Mouse (Mus musculus): Measurements from ENCODE around the gene Kcnj14.

Gene Kcnj14

GRCm38 (mm10) chr7:45812921-45813320 lies 11.7 kb downstream of the Kcnj14 start:
- ChIA-PET POLR2A (interaction anchor here in 2 of 4 experiments (0.6 to 5.6 kb wide), 10 partner anchors 11 to 1032 kb away, joined by 3 to 61 read pairs (median 15); partner anchors contain the start of genes Sphk2 (in 2 of the 2), Kcnj14 (in 1 of the 2) and Kdelr1 (in 1 of the 2)), CTCF (interaction anchor here in 2 of 4 experiments (1.3 to 3.1 kb wide), 2 partner anchors 11 to 12 kb away, joined by 4 to 14 read pairs; no protein-coding TSS in a partner anchor)

GRCm38 (mm10) chr7:45809276-45810075 lies 15.1 kb downstream of the Kcnj14 start:
- ChIA-PET POLR2A (interaction anchor here in 3 of 4 experiments (0.6 to 2.2 kb wide), 6 partner anchors 20 to 394 kb away, joined by 3 to 9 read pairs (median 4); partner anchors contain the start of gene Grwd1 (in 1 of the 3)), CTCF (interaction anchor here in 3 of 4 experiments (1.1 to 1.5 kb wide), 3 partner anchors 8 kb away, joined by 4 to 10 read pairs (median 5); no protein-coding TSS in a partner anchor)

DNA sequence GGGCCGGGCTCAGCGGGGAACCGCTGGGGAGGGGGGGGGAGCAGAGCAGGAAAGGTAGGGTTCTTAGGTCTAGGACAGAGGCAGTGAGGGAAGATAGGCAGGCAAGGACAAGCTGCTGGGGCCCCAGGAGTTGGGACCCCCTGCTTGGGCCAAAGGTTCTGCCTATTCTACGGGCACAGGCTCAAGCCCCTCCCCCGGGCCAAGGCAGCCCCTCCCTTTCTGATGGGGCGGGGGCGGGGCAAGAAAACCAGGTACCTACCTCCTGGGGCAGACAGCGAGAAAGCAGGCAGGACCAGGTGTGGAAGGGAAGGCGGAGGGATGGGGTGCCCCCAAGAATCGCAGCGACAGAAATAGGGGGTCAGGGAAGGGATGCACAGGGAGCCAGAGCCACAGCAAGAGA lies 16.1 kb downstream of the Kcnj14 start:
- POLR2A ChIA-PET: interaction anchor here in 3 of 4 experiments (0.6 to 2.2 kb wide), 8 partner anchors 13 to 163 kb away, joined by 3 to 9 read pairs (median 3); partner anchors contain the start of genes Fam83e (in 1 of the 3) and Grwd1 (in 1 of the 3)
- CTCF ChIA-PET: interaction anchor here in 1 of 4 experiments (1.5 kb wide), 1 partner anchor 7 kb away, joined by 10 read pairs; no protein-coding TSS in a partner anchor

DNA sequence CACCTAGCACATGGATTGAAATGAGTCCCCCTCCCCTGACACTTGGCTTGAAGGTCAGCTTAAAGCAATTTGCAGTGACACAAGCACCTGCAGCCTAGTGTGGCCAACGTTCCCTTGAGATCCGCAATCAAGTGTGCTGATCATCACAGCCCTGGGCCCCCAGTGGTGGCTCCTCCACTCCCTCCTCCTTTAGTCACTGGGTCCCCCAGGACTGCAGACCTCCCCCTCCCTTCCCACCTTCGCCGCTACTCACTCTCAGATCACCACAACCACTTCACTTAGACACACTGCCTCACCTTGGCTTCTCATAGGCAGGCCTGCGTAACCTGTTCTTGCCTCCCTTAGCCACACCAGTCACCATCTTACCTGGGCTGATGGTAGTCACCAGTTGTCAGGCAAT lies 18.6 kb downstream of the Kcnj14 start:
- ChIA-PET CTCF (no interaction called here), POLR2A (interaction anchor here in 1 of 4 experiments (0.5 to 1.6 kb wide), 3 partner anchors 8 to 83 kb away, joined by 3 to 4 read pairs (median 3); partner anchors contain the start of gene Cyth2)

GRCm38 (mm10) chr7:45802551-45802950 lies 22.0 kb downstream of the Kcnj14 start:
- POLR2A ChIA-PET: interaction anchor here (0.6 to 5.9 kb wide), 15 partner anchors 12 to 343 kb away, joined by 3 to 95 read pairs (median 21); partner anchors contain the start of genes Cyth2 (in 2 of the 4), Fam83e (in 1 of the 4), Ftl1 (in 1 of the 4) and Lmtk3 (in 1 of the 4)

DNA sequence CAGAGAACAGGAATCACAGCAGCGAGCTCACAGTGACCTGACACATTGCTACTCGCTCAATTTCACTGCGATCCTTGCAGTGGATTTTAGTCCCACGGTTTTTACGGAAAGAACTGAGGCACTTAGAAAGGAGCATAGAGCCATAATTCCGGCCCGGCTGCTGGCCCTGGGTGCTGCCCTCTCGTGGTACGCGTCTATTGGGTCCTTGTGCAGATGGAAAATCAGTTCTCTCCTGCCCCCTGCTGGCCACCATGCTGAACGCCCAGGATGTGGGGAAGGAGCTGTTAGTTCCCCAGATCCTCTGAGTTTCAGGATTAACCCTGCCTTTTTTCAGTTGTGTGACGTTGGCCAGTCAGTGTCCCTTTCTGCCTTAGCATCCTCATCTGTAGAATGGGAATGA lies 23.2 kb downstream of the Kcnj14 start:
- ChIA-PET POLR2A (interaction anchor here (0.6 to 5.9 kb wide), 71 partner anchors 10 to 1249 kb away, joined by 3 to 95 read pairs (median 6); partner anchors contain the start of genes Cyth2 (in 4 of the 4), Sphk2 (in 4 of the 4), Fam83e (in 3 of the 4) and Kdelr1 (in 2 of the 4)), CTCF (interaction anchor here (0.5 to 3.6 kb wide), 144 partner anchors 8 to 1090 kb away, joined by 3 to 145 read pairs (median 4); partner anchors contain the start of genes Lmtk3 (in 4 of the 4), Cyth2 (in 3 of the 4), Fam83e (in 3 of the 4) and Kdelr1 (in 3 of the 4))

More at GRCm38 (mm10) chr7:45802551-45802950, 22.0 kb downstream of the Kcnj14 start:
- CTCF ChIA-PET: interaction anchor here (1.2 to 3.6 kb wide), 15 partner anchors 11 to 326 kb away, joined by 4 to 145 read pairs (median 18); partner anchors contain the start of genes Cyth2 (in 1 of the 4) and Kdelr1 (in 1 of the 4)

GRCm38 (mm10) chr7:45800546-45801204 lies 23.9 kb downstream of the Kcnj14 start:
- POLR2A ChIA-PET: interaction anchor here (0.5 to 5.9 kb wide), 80 partner anchors 9 to 1250 kb away, joined by 3 to 95 read pairs (median 5); partner anchors contain the start of genes Cyth2 (in 4 of the 4), Sphk2 (in 4 of the 4), Fam83e (in 3 of the 4) and Kdelr1 (in 3 of the 4)
- CTCF ChIA-PET: interaction anchor here (0.5 to 3.6 kb wide), 93 partner anchors 8 to 783 kb away, joined by 3 to 145 read pairs (median 5); partner anchors contain the start of genes Lmtk3 (in 4 of the 4), Fam83e (in 3 of the 4), Cyth2 (in 2 of the 4) and Kdelr1 (in 2 of the 4)

DNA sequence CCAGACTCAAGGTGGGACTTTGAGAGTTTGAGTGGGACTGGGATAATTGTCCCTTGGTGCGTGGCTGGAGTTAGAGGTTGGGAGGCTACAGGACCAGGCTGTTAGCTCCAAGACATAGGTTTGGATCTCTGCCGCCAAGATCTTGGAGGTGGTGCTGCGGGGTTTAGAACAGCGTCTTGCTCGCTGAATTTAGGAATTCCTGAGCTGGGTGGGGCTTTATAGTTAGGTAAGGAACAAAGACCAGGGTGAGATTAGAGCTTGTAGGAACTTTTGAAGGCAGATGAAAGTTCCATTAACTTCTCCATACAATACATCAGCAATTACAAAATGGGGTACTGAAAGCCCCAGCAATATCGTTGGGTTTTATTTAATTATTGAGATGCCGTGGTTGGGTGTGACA lies 24.6 kb downstream of the Kcnj14 start:
- ChIA-PET POLR2A (interaction anchor here (0.8 to 5.9 kb wide), 60 partner anchors 8 to 338 kb away, joined by 3 to 95 read pairs (median 6); partner anchors contain the start of genes Cyth2 (in 3 of the 4), Kdelr1 (in 3 of the 4), Sphk2 (in 3 of the 4) and Fam83e (in 2 of the 4)), CTCF (interaction anchor here (0.5 to 3.6 kb wide), 26 partner anchors 13 to 203 kb away, joined by 3 to 145 read pairs (median 18); partner anchors contain the start of genes Cyth2 (in 2 of the 4), Fam83e (in 2 of the 4), Lmtk3 (in 2 of the 4) and Ccdc114 (in 1 of the 4))

- POLR2A ChIA-PET: interaction anchor here in 3 of 4 experiments (0.6 to 5.9 kb wide), 25 partner anchors 11 to 825 kb away, joined by 3 to 95 read pairs (median 4); partner anchors contain the start of genes Cyth2 (in 2 of the 3), Fam83e (in 1 of the 3), Rpl18 (in 1 of the 3) and Sphk2 (in 1 of the 3)
Observed at GRCm38 (mm10) chr7:45798931-45799330, 25.7 kb downstream of the Kcnj14 start.

DNA sequence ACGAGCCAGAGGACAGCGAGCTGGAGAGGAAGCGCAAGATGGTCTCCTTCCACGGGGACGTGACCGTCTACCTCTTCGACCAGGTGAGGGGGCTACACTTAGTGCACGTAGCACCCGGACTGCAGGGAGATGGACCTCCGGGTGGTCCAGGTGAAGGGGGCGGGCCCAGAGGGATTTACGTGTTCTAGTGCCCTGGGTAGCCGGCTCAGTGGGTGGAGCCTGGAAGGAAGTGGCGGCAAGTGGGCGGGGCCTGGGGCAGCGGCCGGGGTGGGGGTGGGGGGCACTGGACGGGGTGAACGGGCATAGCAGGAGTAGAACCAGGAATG lies 26.1 kb downstream of the Kcnj14 start:
- ChIA-PET CTCF (interaction anchor here in 2 of 4 experiments (1.2 to 1.9 kb wide), 4 partner anchors 56 to 116 kb away, joined by 3 to 10 read pairs (median 6); no protein-coding TSS in a partner anchor), POLR2A (interaction anchor here in 3 of 4 experiments (0.8 to 5.9 kb wide), 22 partner anchors 9 to 215 kb away, joined by 3 to 95 read pairs (median 4); partner anchors contain the start of genes Cyth2 (in 3 of the 3), Fam83e (in 1 of the 3), Rpl18 (in 1 of the 3) and Sphk2 (in 1 of the 3))

More at GRCm38 (mm10) chr7:45798931-45799330, 25.7 kb downstream of the Kcnj14 start:
- CTCF ChIA-PET: interaction anchor here in 3 of 4 experiments (0.7 to 3.4 kb wide), 4 partner anchors 55 to 116 kb away, joined by 3 to 96 read pairs (median 6); no protein-coding TSS in a partner anchor

DNA sequence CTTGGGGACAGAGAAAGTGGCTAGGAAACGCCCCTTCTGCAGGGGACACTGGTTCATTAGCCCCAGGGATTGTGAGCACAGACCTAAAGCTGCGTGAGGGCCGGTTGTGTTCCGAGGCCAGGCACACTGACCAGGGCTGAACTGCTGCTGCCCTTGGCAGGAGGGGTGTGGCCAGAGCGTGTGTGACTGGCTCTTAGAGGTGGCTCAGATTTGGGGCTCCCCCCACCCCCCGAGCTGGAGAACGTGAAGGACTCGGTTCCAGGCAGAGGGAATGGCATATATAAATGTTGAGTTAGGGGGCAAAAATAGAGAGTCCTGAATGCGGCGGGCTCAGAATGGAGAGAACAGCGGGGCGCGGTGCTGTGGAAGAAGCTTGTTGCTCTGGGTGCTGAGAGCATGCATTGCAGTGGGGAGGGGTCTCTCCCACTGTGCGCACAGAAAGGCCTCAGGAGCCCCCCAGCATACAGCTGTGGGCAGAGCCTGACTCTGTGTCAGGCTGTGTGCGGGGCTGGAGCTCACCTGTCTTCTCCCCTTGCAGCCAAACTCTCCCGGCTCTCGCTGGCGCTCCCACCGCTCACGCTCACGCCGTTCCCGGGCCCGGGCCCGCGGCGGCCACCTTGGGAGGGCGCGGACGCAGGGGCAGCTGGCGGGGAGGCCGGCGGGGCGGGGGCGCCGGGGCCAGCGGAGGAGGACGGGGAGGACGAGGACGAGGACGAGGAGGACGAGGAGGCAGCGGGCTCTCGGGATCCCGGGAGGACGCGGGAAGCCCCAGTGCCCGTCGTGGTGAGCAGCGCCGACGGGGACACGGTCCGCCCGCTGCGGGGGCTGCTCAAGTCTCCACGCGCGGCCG lies 26.7 kb downstream of the Kcnj14 start:
- CTCF ChIA-PET: interaction anchor here in 2 of 4 experiments (0.7 to 1.9 kb wide), 7 partner anchors 11 to 116 kb away, joined by 3 to 10 read pairs (median 5); partner anchors contain the start of gene Cyth2 (in 1 of the 2)
- POLR2A ChIA-PET: interaction anchor here in 3 of 4 experiments (0.7 to 5.9 kb wide), 27 partner anchors 9 to 341 kb away, joined by 3 to 95 read pairs (median 4); partner anchors contain the start of genes Cyth2 (in 3 of the 3), Lmtk3 (in 2 of the 3), Fam83e (in 1 of the 3) and Kdelr1 (in 1 of the 3)

GRCm38 (mm10) chr7:45796950-45797349 lies 27.6 kb downstream of the Kcnj14 start:
- POLR2A ChIA-PET: interaction anchor here in 3 of 4 experiments (0.7 to 5.9 kb wide), 16 partner anchors 10 to 89 kb away, joined by 3 to 95 read pairs (median 4); partner anchors contain the start of genes Cyth2 (in 2 of the 3), Lmtk3 (in 2 of the 3), Fam83e (in 1 of the 3) and Kdelr1 (in 1 of the 3)
- CTCF ChIA-PET: interaction anchor here in 2 of 4 experiments (1.1 to 1.9 kb wide), 4 partner anchors 10 to 58 kb away, joined by 3 to 10 read pairs (median 5); partner anchors contain the start of gene Cyth2 (in 1 of the 2)

DNA sequence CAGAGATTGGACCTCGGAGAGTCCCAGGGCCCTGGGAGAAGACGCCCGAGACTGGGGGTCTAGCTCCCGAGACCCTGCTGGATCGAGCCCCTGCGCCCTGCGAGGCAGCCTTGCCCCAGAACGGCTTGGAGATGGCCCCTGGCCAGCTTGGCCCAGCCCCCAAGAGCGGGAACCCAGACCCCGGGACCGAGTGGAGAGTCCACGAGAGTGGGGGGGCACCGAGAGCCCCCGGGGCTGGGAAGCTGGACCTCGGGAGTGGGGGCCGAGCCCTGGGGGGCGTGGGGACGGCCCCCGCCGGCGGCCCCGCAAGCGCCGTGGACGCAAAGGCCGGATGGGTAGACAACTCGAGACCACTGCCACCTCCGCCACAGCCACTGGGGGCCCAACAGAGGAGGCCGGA lies 29.6 kb downstream of the Kcnj14 start:
- POLR2A ChIA-PET: interaction anchor here in 2 of 4 experiments (1.0 to 2.2 kb wide), 7 partner anchors 8 to 102 kb away, joined by 3 to 6 read pairs (median 4); partner anchors contain the start of genes Lmtk3 (in 2 of the 2), Syngr4 (in 1 of the 2) and Tmem143 (in 1 of the 2)
- CTCF ChIA-PET: interaction anchor here in 1 of 4 experiments (1.0 kb wide), 1 partner anchor 56 kb away, joined by 3 read pairs; no protein-coding TSS in a partner anchor

- CTCF ChIA-PET: interaction anchor here in 1 of 4 experiments (0.9 to 1.0 kb wide), 2 partner anchors 52 to 55 kb away, joined by 3 to 4 read pairs; no protein-coding TSS in a partner anchor
- POLR2A ChIA-PET: interaction anchor here in 1 of 4 experiments (0.6 to 2.2 kb wide), 2 partner anchors 11 to 50 kb away, joined by 6 read pairs; partner anchors contain the start of gene Lmtk3
Observed at GRCm38 (mm10) chr7:45793969-45794585, 30.5 kb downstream of the Kcnj14 start.

GRCm38 (mm10) chr7:45793240-45793639 lies 31.3 kb downstream of the Kcnj14 start:
- ChIA-PET POLR2A (interaction anchor here in 3 of 4 experiments (0.5 to 4.3 kb wide), 8 partner anchors 10 to 434 kb away, joined by 3 to 32 read pairs (median 4); partner anchors contain the start of genes Cyth2 (in 1 of the 3), Fam83e (in 1 of the 3), Kdelr1 (in 1 of the 3) and Lmtk3 (in 1 of the 3)), CTCF (interaction anchor here in 3 of 4 experiments (0.6 to 3.6 kb wide), 5 partner anchors 8 to 54 kb away, joined by 3 to 15 read pairs (median 8); no protein-coding TSS in a partner anchor)

All from embryonic stem cell, embryonic (primary cell).